Mouse (Mus musculus): ENCODE results near the gene Podxl.

The Podxl gene

DNA sequence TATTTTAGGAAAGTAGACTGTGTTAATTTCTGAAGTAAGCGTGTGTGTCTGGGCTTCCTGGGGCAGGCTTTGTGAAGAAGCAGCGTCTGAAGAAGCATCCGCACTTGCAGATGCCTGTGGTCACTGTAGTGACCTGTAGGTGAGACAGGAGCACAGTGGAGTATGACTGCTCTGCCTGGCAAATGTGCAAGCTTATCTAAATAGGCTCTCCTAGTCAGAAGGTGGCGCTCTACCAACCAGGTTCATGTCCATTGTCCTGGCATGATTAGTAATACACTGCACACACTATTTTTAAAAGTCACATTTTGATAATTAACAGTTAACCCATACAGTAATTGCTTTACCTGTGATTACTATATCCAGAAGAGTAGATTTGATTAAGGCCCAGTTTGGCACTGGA, 85.6 kb downstream of the Podxl start:
- TF ChIP-seq GATA4 (IDR thresholded peaks at IDR 0.05; ENCODE audit: insufficient replicate concordance, low read length): no peak

All from liver, adult (tissue).